Mouse (Mus musculus): ENCODE data around the gene Tnp1. TPM values are rescaled to one million over a fixed set of nuclear protein-coding genes. Genes with fewer than 3 reads are reported as not detected.

Gene Tnp1
- polyA plus RNA-seq, 1 experiment from 2014 or later = not detected

Other genes with a start within 250 kb of the Tnp1 start
- 379 and 399 TPM in 2 replicates for gene Igfbp2, start 191.4 kb downstream of the Tnp1 start, polyA plus RNA-seq (2015; fragmentation: Nextera tagmentation; extraction: Ambion mirVana)
- gene Igfbp5, start 141.0 kb downstream of the Tnp1 start, polyA plus RNA-seq (2015; fragmentation: Nextera tagmentation; extraction: Ambion mirVana) = 108 and 118 TPM in 2 replicates